Mouse (Mus musculus) bone marrow, adult 2 months (tissue): Measurements from ENCODE around the gene Gm867.

Experiments used
- CTCF ChIP-seq: fragments of 200-500 bp; IDR thresholded peaks from 2 replicates; pipeline ENCODE4 v1.5.1; 2011; ENCODE audit warnings: low read length, control low read depth; ENCODE audit not compliant: control insufficient read depth, insufficient read depth
- POLR2A ChIP-seq: fragments of 200-500 bp; IDR thresholded peaks from 2 replicates; pipeline ENCODE4 v1.6.1; 2011; ENCODE audit warnings: low read depth, mild to moderate bottlenecking, control low read depth, low read length, borderline replicate concordance; ENCODE audit not compliant: control insufficient read depth

DNA sequence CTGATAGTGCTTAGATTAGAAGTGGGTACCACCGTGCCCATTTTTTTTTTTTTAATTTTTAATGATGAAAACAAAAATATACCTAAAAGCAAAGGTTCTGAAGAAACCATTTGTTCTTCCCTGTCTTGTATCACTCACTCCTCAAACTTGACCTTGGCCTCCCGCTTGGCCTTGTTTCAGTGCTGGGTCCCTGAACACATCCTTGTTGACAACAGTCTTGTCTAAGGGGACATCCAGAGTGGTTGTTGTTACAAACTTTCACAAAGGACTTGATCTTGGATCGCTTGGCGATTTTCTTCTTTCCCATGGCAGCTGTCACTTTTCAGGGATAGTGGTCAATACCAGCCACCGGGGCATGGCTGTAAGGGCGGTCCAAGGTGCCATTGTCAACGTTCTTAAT is 4.7 kb upstream of the Gm867 start:
- TF ChIP-seq POLR2A (no peak), CTCF (no peak)
